Mouse (Mus musculus) spleen, postnatal 4 days (tissue): ENCODE data around the gene Brd3os.

Source experiments
- DNase-seq, 2 experiments: peaks; one replicate each; pipeline ENCODE4 v3.0.0; 2022; ENCODE audit warnings: low spot score in 2 of 2

Gene Brd3os

GRCm38 (mm10) chr2:27462901-27463300, 20.8 kb downstream of the Brd3os start:
- no peak for DNase-seq

- no peak for DNase-seq
These were observed 27.3 kb downstream of the Brd3os start for GRCm38 (mm10) chr2:27469292-27469990.

GRCm38 (mm10) chr2:27469991-27470355, 27.8 kb downstream of the Brd3os start:
- DNase-seq, result no peak

GRCm38 (mm10) chr2:27470535-27470934, 28.4 kb downstream of the Brd3os start:
- DNase-seq, result no peak

- DNase-seq, result no peak
These were observed 29.1 kb downstream of the Brd3os start for GRCm38 (mm10) chr2:27471170-27471584.

GRCm38 (mm10) chr2:27473061-27473765, 31.1 kb downstream of the Brd3os start:
- no peak for DNase-seq

- DNase-seq, result no peak
These were observed 31.8 kb downstream of the Brd3os start for GRCm38 (mm10) chr2:27473911-27474310.

GRCm38 (mm10) chr2:27474621-27475484, 32.7 kb downstream of the Brd3os start:
- DNase-seq, result peak; percentile 35 to 79

GRCm38 (mm10) chr2:27475495-27476302, 33.6 kb downstream of the Brd3os start:
- DNase-seq, result peak; percentile 89 to 94

- no peak for DNase-seq
These were observed 34.4 kb downstream of the Brd3os start for GRCm38 (mm10) chr2:27476303-27477192.

GRCm38 (mm10) chr2:27479821-27480220, 37.7 kb downstream of the Brd3os start:
- no peak for DNase-seq

- DNase-seq, result no peak
These were observed 38.2 kb downstream of the Brd3os start for GRCm38 (mm10) chr2:27480367-27480766.

- no peak for DNase-seq
These were observed 40.2 kb downstream of the Brd3os start for GRCm38 (mm10) chr2:27482265-27482861.

GRCm38 (mm10) chr2:27486725-27487124, 44.6 kb downstream of the Brd3os start:
- no peak for DNase-seq

- peak in 1 of 2 experiments; percentile 36 for DNase-seq
These were observed 45.4 kb downstream of the Brd3os start for GRCm38 (mm10) chr2:27487336-27488049.

GRCm38 (mm10) chr2:27488362-27488761, 46.2 kb downstream of the Brd3os start:
- no peak for DNase-seq

- no peak for DNase-seq
These were observed 48.8 kb downstream of the Brd3os start for GRCm38 (mm10) chr2:27490939-27491338.
